Mouse (Mus musculus) brain, embryonic 14.5 days (tissue): ENCODE data around the gene Robo1.

ENCODE experiments used
- CTCF ChIP-seq: fragments of 200-500 bp; IDR thresholded peaks from 2 replicates; pipeline ENCODE4 v1.5.1; 2012; ENCODE audit warnings: inconsistent platforms, mild to moderate bottlenecking, moderate library complexity, borderline replicate concordance; ENCODE audit not compliant: insufficient read depth, insufficient read length; ENCODE audit errors: extremely low read depth
- POLR2A ChIP-seq: fragments of 200-500 bp; IDR thresholded peaks from 2 replicates; pipeline ENCODE4 v1.6.1; 2012; ENCODE audit warnings: mild to moderate bottlenecking, inconsistent platforms, borderline replicate concordance; ENCODE audit not compliant: poor library complexity, insufficient read depth, insufficient read length, severe bottlenecking; ENCODE audit errors: extremely low read depth

GRCm38 (mm10) chr16:72538171-72538570, 230.1 kb downstream of the Robo1 start:
- TF ChIP-seq CTCF (no peak), POLR2A (no peak)
